Mouse (Mus musculus): Measurements from ENCODE around the gene Doc2a. TPM values are rescaled to one million over a fixed set of nuclear protein-coding genes. Genes with fewer than 3 reads are reported as not detected.
A peak's percentile ranks its signal among the peaks of the same experiment; 100 is the strongest.
"Not testable (repeated sequence)": the region's sequence is repeated elsewhere in the genome, so short reads cannot be mapped to it uniquely, and the experiment has no call there.

Gene Doc2a
- polyA plus RNA-seq, 1 experiment = not detected

GRCm38 (mm10) chr7:126898102-126898990 lies 51.1 kb downstream of the Doc2a start:
- no peak for TF ChIP-seq MYOG (IDR thresholded peaks at IDR 0.05; ENCODE audit: control insufficient read depth, extremely low read depth, insufficient read length)
- TF ChIP-seq MYOD1 (IDR thresholded peaks at IDR 0.05; ENCODE audit: control insufficient read depth, insufficient read length, low read depth) = no peak
- no peak for TF ChIP-seq CEBPB (IDR thresholded peaks at IDR 0.05; ENCODE audit: low read depth)
- no peak for TF ChIP-seq USF1 (IDR thresholded peaks at IDR 0.05; ENCODE audit: low read depth)
- no peak for TF ChIP-seq MAX (IDR thresholded peaks at IDR 0.05)
- no peak for TF ChIP-seq CTCF (IDR thresholded peaks at IDR 0.05; ENCODE audit: control insufficient read depth, insufficient read depth, insufficient read length)
- no peak for TF ChIP-seq FOSL1 (IDR thresholded peaks at IDR 0.05; ENCODE audit: insufficient read depth, low read length, poor library complexity, severe bottlenecking)
- H3K79me2 ChIP-seq (ENCODE audit: control insufficient read depth, insufficient read depth) = no peaks in the 10 kb centered on the region
- H3ac ChIP-seq (ENCODE audit: control insufficient read depth, insufficient read length, low read depth) = peak overlapping the region; percentile 73
- no peaks in the 10 kb centered on the region for H3K27me3 ChIP-seq (ENCODE audit: control insufficient read depth, insufficient read depth, insufficient read length)
- no peaks in the 10 kb centered on the region for H3K36me3 ChIP-seq (ENCODE audit: control insufficient read depth, insufficient read depth)
- H3K4me3 ChIP-seq (ENCODE audit: insufficient read depth, poor library complexity, severe bottlenecking) = peak overlapping the region; percentile 34
- H3K79me3 ChIP-seq (ENCODE audit: low read depth) = no peaks in the 10 kb centered on the region

DNA sequence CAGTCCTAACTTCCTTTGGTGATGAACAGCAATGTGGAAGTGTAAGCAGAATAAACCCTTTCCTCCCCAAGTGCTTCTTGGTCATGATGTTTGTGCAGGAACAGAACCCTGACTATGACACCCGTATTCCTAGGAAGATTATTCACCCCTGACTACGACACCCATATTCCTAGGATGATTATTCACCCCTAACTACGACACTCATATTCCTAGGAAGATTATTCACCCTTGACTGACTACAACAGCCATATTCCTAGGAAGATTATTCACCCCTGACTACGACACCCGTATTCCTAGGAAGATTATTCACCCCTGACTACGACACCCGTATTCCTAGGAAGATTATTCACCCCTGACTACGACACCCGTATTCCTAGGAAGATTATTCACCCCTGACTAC lies 52.6 kb downstream of the Doc2a start:
- H3ac ChIP-seq (ENCODE audit: control insufficient read depth, insufficient read length, low read depth); H3K79me3 ChIP-seq (ENCODE audit: low read depth); H3K27me3 ChIP-seq (ENCODE audit: control insufficient read depth, insufficient read depth, insufficient read length); H3K36me3 ChIP-seq (ENCODE audit: control insufficient read depth, insufficient read depth); H3K79me2 ChIP-seq (ENCODE audit: control insufficient read depth, insufficient read depth); H3K4me3 ChIP-seq (ENCODE audit: insufficient read depth, poor library complexity, severe bottlenecking): not testable (repeated sequence)

Other genes with a start within 250 kb of the Doc2a start
- 49.9 TPM for gene Nupr1, start 216.6 kb upstream of the Doc2a start, polyA plus RNA-seq (2012; fragmentation: generic; extraction: Trizol)
- gene Sgf29, start 198.1 kb upstream of the Doc2a start, polyA plus RNA-seq (2012; fragmentation: generic; extraction: Trizol) = 39.3 TPM
- 0.07 TPM for gene Sult1a1, start 171.0 kb upstream of the Doc2a start, polyA plus RNA-seq (2012; fragmentation: generic; extraction: Trizol)
- gene Bola2, start 152.0 kb upstream of the Doc2a start, polyA plus RNA-seq (2012; fragmentation: generic; extraction: Trizol) = 116 TPM
- gene Slx1b, start 151.6 kb upstream of the Doc2a start, polyA plus RNA-seq (2012; fragmentation: generic; extraction: Trizol) = 5.4 TPM
- 1.9 TPM for gene Coro1a, start 139.6 kb upstream of the Doc2a start, polyA plus RNA-seq (2012; fragmentation: generic; extraction: Trizol)
- gene Mapk3, start 87.8 kb upstream of the Doc2a start, polyA plus RNA-seq (2012; fragmentation: generic; extraction: Trizol) = 168 TPM
- 1.7 TPM for gene Gdpd3, start 81.1 kb upstream of the Doc2a start, polyA plus RNA-seq (2012; fragmentation: generic; extraction: Trizol)
- 16.6 TPM for gene Ypel3, start 70.5 kb upstream of the Doc2a start, polyA plus RNA-seq (2012; fragmentation: generic; extraction: Trizol)
- gene Tbx6, start 65.9 kb upstream of the Doc2a start, polyA plus RNA-seq (2012; fragmentation: generic; extraction: Trizol) = 0.01 TPM
- 189 TPM for gene Ppp4c, start 54.9 kb upstream of the Doc2a start, polyA plus RNA-seq (2012; fragmentation: generic; extraction: Trizol)
- 0.08 TPM for gene Fam57b, start 49.7 kb upstream of the Doc2a start, polyA plus RNA-seq (2012; fragmentation: generic; extraction: Trizol)
- not detected for gene 4930451I11Rik, start 15.8 kb upstream of the Doc2a start, polyA plus RNA-seq (2012; fragmentation: generic; extraction: Trizol)
- gene Hirip3, start 14.6 kb downstream of the Doc2a start, polyA plus RNA-seq (2012; fragmentation: generic; extraction: Trizol) = 53.9 TPM
- 105 TPM for gene Ino80e, start 15.0 kb downstream of the Doc2a start, polyA plus RNA-seq (2012; fragmentation: generic; extraction: Trizol)
- 27.9 TPM for gene Taok2, start 37.3 kb downstream of the Doc2a start, polyA plus RNA-seq (2012; fragmentation: generic; extraction: Trizol)
- gene Tmem219, start 75.5 kb downstream of the Doc2a start, polyA plus RNA-seq (2012; fragmentation: generic; extraction: Trizol) = 26.7 TPM
- 18.3 TPM for gene Kctd13, start 81.5 kb downstream of the Doc2a start, polyA plus RNA-seq (2012; fragmentation: generic; extraction: Trizol)
- gene Asphd1, start 102.2 kb downstream of the Doc2a start, polyA plus RNA-seq (2012; fragmentation: generic; extraction: Trizol) = 0.07 TPM
- gene Sez6l2, start 103.1 kb downstream of the Doc2a start, polyA plus RNA-seq (2012; fragmentation: generic; extraction: Trizol) = 0.11 TPM
- gene Cdipt, start 128.5 kb downstream of the Doc2a start, polyA plus RNA-seq (2012; fragmentation: generic; extraction: Trizol) = 115 TPM
- gene Cdiptos, start 128.7 kb downstream of the Doc2a start, polyA plus RNA-seq (2012; fragmentation: generic; extraction: Trizol) = 0.06 TPM
- 32.7 TPM for gene Mvp, start 167.2 kb downstream of the Doc2a start, polyA plus RNA-seq (2012; fragmentation: generic; extraction: Trizol)
- gene Pagr1b, start 169.1 kb downstream of the Doc2a start, polyA plus RNA-seq (2012; fragmentation: generic; extraction: Trizol) = 1.2 TPM
- gene Pagr1a, start 169.9 kb downstream of the Doc2a start, polyA plus RNA-seq (2012; fragmentation: generic; extraction: Trizol) = 22.3 TPM
- gene Gm42742, start 173.7 kb downstream of the Doc2a start, polyA plus RNA-seq (2012; fragmentation: generic; extraction: Trizol) = 39.7 TPM
- 0.02 TPM for gene Prrt2, start 173.8 kb downstream of the Doc2a start, polyA plus RNA-seq (2012; fragmentation: generic; extraction: Trizol)
- gene Maz, start 179.6 kb downstream of the Doc2a start, polyA plus RNA-seq (2012; fragmentation: generic; extraction: Trizol) = 141 TPM
- 75.4 TPM for gene Kif22, start 195.1 kb downstream of the Doc2a start, polyA plus RNA-seq (2012; fragmentation: generic; extraction: Trizol)
- not detected for gene Zg16, start 239.9 kb downstream of the Doc2a start, polyA plus RNA-seq (2012; fragmentation: generic; extraction: Trizol)
- 34.0 TPM for gene AI467606, start 243.9 kb downstream of the Doc2a start, polyA plus RNA-seq (2012; fragmentation: generic; extraction: Trizol)